Mouse (Mus musculus): ENCODE data around the gene Baz1a. TPM values are rescaled to one million over a fixed set of nuclear protein-coding genes. Genes with fewer than 3 reads are reported as not detected.
A peak's percentile ranks its signal among the peaks of the same experiment; 100 is the strongest.

Baz1a gene
- polyA plus RNA-seq, 1 experiment, result 35.3 TPM

DNA sequence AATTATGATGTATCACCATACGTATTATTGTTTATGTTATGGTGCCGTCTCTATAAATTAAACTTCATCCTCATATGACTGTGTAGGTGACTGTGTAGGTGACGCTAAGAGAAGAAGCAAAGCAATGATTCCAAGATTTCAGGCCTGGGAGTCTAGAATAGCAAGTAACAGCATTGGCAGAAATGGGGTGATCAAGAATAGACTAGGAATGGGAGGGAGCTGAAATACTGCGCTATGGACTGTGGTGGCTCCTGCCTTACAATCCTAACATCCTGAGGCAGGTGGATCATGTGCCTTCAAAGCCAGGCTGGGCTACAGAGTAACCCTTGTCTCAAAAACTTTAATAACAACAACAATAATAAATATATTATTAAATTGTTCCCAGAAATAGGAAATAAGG lies 19.7 kb downstream of the Baz1a start:
- TF ChIP-seq POLR2A (IDR thresholded peaks at IDR 0.05; ENCODE audit: low read depth, low read length) (no peak), CTCF (IDR thresholded peaks at IDR 0.05; ENCODE audit: borderline replicate concordance, insufficient read depth, low read length) (no peak)
- Histone ChIP-seq H3K4me1 (ENCODE audit: control insufficient read depth, insufficient read depth, low read length) (peaks cover 6% of the 10 kb centered on the region), H3K4me3 (ENCODE audit: insufficient read depth, low read length) (no peak overlapping the region)

DNA sequence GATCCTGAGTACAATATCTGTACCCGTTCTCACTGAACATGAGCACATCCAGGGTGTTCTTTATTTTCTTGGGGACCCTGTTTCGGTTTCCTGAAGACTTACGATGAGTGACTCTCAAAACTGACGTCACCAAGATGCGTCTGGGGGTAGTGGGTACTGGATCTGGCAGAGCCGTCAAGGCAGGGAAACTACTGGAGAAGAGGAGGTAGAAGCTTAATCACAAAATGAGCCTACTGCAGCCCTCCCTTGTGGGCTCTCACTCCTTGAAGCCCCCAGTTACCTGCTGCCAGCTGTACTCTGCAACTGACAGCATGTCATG lies 20.1 kb downstream of the Baz1a start:
- H3K4me1 ChIP-seq (ENCODE audit: control insufficient read depth, insufficient read depth, low read length), result peaks cover 6% of the 10 kb centered on the region
- no peak for TF ChIP-seq CTCF (IDR thresholded peaks at IDR 0.05; ENCODE audit: borderline replicate concordance, insufficient read depth, low read length)
- no peak for TF ChIP-seq POLR2A (IDR thresholded peaks at IDR 0.05; ENCODE audit: low read depth, low read length)
- no peak overlapping the region for H3K4me3 ChIP-seq (ENCODE audit: insufficient read depth, low read length)
- H3K27ac ChIP-seq (ENCODE audit: insufficient read depth, low read length), result no peak overlapping the region

More for the DNA sequence above, 19.7 kb downstream of the Baz1a start:
- no peak overlapping the region for H3K27ac ChIP-seq (ENCODE audit: insufficient read depth, low read length)

DNA sequence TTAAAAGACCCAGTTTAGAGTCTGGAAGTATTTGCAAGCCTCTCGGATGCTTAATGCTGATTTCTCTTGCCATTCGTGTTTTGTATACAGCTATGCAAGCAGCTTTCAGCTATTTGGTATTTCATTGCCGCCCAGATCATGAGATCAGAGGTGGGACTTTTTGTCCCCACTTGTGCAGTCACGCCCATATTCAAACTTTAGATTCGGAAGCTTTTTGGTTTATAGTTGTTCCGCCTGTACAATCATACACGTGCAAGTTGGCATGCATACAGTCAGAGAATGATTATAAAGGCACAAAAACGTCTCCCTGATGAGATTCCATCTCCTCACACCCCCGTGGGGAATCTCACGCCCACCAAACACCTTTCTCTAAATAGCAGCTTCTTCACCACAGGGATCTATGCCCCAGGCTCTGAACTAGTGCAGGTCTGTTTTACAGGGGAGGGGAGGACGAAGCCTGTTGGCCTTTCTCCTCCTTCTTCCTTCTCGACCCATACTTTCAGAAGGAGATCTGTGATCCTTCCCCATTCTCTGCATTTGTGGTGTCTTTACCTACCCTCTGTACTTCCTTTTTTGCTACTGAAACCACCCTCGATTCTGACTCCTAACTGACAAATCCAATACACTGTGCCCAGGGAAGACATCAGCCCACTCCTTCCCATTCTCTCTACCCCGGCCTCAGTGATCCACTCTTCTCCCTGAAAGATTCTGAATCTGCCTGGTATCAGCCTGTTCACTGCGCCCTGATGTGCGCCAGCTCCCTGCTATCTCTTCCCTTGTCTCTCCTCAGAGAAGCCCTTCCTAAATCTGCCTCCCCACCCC lies 20.7 kb downstream of the Baz1a start:
- TF ChIP-seq CTCF (IDR thresholded peaks at IDR 0.05; ENCODE audit: borderline replicate concordance, insufficient read depth, low read length) (no peak), POLR2A (IDR thresholded peaks at IDR 0.05; ENCODE audit: low read depth, low read length) (no peak)
- H3K4me1 ChIP-seq (ENCODE audit: control insufficient read depth, insufficient read depth, low read length), result peaks cover 5% of the 10 kb centered on the region
- H3K4me3 ChIP-seq (ENCODE audit: insufficient read depth, low read length), result no peak overlapping the region
- H3K27ac ChIP-seq (ENCODE audit: insufficient read depth, low read length), result no peak overlapping the region

DNA sequence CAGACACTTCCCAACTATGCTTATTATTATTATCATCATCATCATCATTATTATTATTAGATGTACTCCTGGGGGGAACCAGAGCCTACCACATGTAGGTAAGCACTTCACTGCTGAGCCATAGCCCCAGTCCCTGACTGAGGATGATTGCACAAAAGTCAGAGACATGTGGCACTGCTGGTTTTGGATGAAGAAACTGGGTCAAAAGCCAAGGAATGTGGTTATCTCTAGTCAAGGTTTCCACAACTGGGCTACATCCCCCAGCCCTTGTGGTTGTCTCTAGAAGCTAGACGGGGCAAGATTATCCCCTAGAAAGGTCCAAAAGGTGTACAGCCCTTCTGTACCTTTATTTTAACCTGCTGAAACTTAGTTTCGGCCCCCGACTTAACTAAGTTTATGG lies 21.3 kb downstream of the Baz1a start:
- no peak overlapping the region for H3K4me3 ChIP-seq (ENCODE audit: insufficient read depth, low read length)
- no peak overlapping the region for H3K27ac ChIP-seq (ENCODE audit: insufficient read depth, low read length)
- peaks cover 3% of the 10 kb centered on the region for H3K4me1 ChIP-seq (ENCODE audit: control insufficient read depth, insufficient read depth, low read length)
- TF ChIP-seq CTCF (IDR thresholded peaks at IDR 0.05; ENCODE audit: borderline replicate concordance, insufficient read depth, low read length), result no peak
- TF ChIP-seq POLR2A (IDR thresholded peaks at IDR 0.05; ENCODE audit: low read depth, low read length), result no peak

DNA sequence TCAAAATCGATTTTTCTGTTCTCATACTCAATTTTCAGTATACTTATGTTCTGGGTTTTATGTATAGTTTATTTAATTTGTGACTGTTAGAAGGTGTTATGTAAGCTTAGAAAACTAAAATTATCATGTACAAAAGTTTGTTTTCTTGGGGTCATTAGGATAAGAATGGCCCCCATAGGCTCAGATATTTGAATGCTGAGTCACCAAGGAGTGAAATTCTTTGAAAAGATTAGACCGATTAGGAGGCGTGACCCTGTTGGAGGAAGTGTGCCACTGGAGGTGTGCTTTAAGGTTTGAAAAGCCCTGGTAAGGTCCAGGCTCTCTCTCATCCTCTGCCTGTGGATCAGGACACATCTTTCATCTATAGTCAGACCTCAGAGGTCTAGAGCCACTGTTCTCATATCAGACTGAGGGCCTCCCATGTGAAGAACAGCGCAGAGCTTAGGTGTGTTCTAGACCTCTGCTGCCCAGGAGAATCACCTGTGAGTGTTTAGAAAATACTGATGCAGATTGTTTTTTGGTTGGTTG lies 25.8 kb downstream of the Baz1a start:
- Histone ChIP-seq H3K4me3 (ENCODE audit: insufficient read depth, low read length) (no peak overlapping the region), H3K27ac (ENCODE audit: insufficient read depth, low read length) (no peak overlapping the region), H3K4me1 (ENCODE audit: control insufficient read depth, insufficient read depth, low read length) (0 out of 2 replicates have a peak, but pooled peaks cover 3% of the 10 kb centered on the region)
- TF ChIP-seq POLR2A (IDR thresholded peaks at IDR 0.05; ENCODE audit: low read depth, low read length) (no peak), CTCF (IDR thresholded peaks at IDR 0.05; ENCODE audit: borderline replicate concordance, insufficient read depth, low read length) (no peak)

DNA sequence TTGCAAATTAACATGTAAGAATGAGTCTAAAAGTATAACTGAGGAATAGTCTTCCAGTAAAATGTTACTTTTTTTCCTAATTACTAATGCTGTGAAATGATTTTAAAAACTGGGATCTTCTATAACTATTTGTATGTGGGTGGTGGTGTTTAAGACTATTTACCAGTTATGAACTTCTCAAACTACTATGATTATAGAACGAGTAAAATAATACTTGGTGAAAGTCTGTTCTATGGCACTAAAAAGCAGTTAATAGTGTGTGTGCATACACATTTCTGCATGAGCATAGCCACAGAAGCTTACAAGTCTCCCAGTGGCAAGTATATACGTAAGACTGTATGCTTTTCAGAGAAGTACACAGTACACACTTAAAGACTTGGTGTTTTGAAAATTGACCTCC lies 27.0 kb downstream of the Baz1a start:
- TF ChIP-seq CTCF (IDR thresholded peaks at IDR 0.05; ENCODE audit: borderline replicate concordance, insufficient read depth, low read length) (no peak), POLR2A (IDR thresholded peaks at IDR 0.05; ENCODE audit: low read depth, low read length) (no peak)
- Histone ChIP-seq H3K4me1 (ENCODE audit: control insufficient read depth, insufficient read depth, low read length) (0 out of 2 replicates have a peak, but pooled peaks cover 3% of the 10 kb centered on the region), H3K4me3 (ENCODE audit: insufficient read depth, low read length) (no peak overlapping the region), H3K27ac (ENCODE audit: insufficient read depth, low read length) (no peak overlapping the region)

DNA sequence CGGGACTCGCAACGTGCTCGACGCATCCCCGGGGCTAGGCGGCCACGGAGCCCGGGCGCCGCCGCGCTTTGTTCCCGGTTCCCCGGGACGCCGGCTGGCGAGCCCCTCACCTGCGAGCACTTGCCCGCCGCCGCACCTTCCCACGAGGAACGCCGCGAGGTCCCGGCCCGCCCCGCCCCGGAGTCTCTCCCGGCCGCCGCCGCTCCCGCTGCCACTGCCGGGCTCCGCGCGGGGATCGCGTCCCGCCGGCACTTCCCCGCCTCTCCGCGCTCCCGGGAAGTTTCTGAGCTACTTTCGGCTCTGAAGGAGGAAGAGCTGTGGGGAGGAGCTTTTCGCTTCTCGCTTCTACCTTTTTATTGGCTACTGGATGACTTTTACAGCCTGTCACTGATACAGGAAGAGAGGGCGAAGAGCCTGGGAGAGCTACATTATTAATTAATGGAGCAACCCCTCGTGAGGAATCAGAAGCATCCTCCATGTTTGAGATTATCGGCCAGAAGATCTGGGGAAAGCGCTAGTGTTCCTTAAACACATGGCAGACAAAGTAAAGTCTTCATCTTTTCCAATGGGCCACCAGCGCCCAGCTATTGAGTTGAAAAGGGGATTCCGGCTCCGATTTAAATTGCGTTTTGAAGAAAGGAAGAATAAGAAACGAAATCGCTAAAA lies 28.0 kb downstream of the Baz1a start, which contains the start of gene Gm20403:
Gm20403 (minus strand) TSS at position 478 of the 666 bp plus-strand sequence.
- peaks cover 5% of the 10 kb centered on the region; the same call in 1 of the 2 replicates for H3K4me1 ChIP-seq (ENCODE audit: control insufficient read depth, insufficient read depth, low read length)
- TF ChIP-seq POLR2A (IDR thresholded peaks at IDR 0.05; ENCODE audit: low read depth, low read length), result peak; percentile 91
- no peak for TF ChIP-seq CTCF (IDR thresholded peaks at IDR 0.05; ENCODE audit: borderline replicate concordance, insufficient read depth, low read length)
- peak within 1 kb of the TSS; percentile 90 for H3K27ac ChIP-seq (ENCODE audit: insufficient read depth, low read length)
- H3K4me3 ChIP-seq (ENCODE audit: insufficient read depth, low read length), result peak within 1 kb of the TSS; percentile 78

DNA sequence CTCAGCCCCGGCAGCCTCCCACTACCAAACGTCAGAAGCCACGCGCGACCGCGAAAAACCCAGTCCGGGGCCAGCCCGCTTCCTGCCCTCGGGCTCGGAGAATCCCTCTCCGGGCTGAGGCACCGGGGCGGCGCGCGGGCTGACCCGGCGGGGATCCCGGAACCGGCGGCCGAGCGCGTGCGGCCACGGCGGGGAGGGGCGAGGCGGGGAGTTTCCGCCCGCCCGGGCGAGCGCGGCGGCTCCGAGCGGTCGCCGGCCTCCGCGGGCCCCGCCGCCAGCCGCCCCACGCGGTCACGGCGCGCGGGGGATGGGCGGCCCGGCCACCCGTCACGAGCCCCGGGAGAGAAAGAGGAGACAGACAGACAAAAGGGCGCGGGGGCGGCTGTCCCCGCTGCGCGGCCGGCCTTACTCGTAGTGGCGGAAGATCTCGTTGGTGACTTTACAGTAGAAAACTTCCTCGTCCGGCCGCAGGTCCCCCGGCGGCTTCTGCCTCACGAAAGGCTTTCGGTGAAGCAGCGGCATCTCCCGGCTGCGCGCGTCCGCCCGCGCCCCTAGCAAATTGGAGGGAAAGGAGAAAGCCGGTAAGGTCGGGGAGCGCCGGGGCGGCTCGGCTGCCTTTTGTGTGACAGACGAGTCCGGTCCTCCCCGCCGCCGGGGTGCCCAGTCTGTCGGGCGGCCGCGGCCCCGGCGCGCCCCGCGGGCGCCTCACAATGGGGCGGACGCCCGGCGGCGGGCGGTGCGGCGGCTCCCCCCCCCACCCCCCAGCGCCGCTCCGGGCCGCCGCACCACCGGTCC lies 28.7 kb downstream of the Baz1a start:
- Histone ChIP-seq H3K4me1 (ENCODE audit: control insufficient read depth, insufficient read depth, low read length) (peaks cover 5% of the 10 kb centered on the region; the same call in 1 of the 2 replicates), H3K4me3 (ENCODE audit: insufficient read depth, low read length) (peak overlapping the region; percentile 78), H3K27ac (ENCODE audit: insufficient read depth, low read length) (peak overlapping the region; percentile 90)
- TF ChIP-seq CTCF (IDR thresholded peaks at IDR 0.05; ENCODE audit: borderline replicate concordance, insufficient read depth, low read length) (no peak), POLR2A (IDR thresholded peaks at IDR 0.05; ENCODE audit: low read depth, low read length) (no peak)

DNA sequence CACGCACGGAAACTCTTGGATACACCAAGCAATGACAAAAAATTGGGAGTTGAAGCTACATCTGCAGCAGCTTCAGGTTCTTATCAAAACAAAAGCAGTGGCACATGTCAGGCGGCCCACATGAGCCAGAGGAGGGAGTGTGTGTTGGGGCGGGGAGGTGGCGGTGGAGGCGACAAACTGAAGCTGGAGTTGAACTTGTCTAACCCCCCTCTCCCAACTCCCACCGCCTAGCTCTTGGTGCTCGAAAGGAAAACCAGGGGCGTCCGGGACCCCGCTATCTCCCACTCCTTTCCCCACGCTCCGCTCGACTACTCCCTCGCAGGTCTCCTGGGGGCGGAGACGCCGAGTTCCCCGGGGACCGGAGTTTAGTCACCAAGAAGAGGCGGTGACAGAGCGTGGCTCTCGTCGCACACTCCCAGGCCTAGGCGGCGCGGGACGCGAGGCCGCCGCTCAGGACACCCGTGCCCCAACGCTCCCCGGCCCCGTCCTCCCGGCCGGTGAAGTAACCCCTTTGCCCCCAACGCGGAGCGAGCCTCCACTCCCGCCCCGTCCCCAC lies 29.4 kb downstream of the Baz1a start:
- H3K4me3 ChIP-seq (ENCODE audit: insufficient read depth, low read length), result peak overlapping the region; percentile 78
- peaks cover 5% of the 10 kb centered on the region; the same call in 1 of the 2 replicates for H3K4me1 ChIP-seq (ENCODE audit: control insufficient read depth, insufficient read depth, low read length)
- peak overlapping the region; percentile 76 for H3K27ac ChIP-seq (ENCODE audit: insufficient read depth, low read length)
- TF ChIP-seq POLR2A (IDR thresholded peaks at IDR 0.05; ENCODE audit: low read depth, low read length) (peak; percentile 73), CTCF (IDR thresholded peaks at IDR 0.05; ENCODE audit: borderline replicate concordance, insufficient read depth, low read length) (no peak)

Data from embryonic fibroblast, embryonic 13.5 days (primary cell).